Mouse (Mus musculus) lung, postnatal 0 days (tissue): Measurements from ENCODE around the gene Cnih3.

Source experiments
- CTCF ChIP-seq: IDR thresholded peaks from 2 replicates; pipeline ENCODE4 v1.5.1; 2016; ENCODE audit warnings: antibody characterized with exemption, mild to moderate bottlenecking
- EP300 ChIP-seq: IDR thresholded peaks from 2 replicates; pipeline ENCODE4 v1.6.1; 2016; ENCODE audit warnings: antibody characterized with exemption, mild to moderate bottlenecking, control low read depth

GRCm38 (mm10) chr1:181399179-181399578 lies 46.8 kb downstream of the Cnih3 start:
- no peak for TF ChIP-seq CTCF
- TF ChIP-seq EP300: no peak
